Mouse (Mus musculus) kidney, postnatal 14 days (tissue): Measurements from ENCODE around the gene 4933406M09Rik.

Experiments used
- DNase-seq: peaks from one replicate; pipeline ENCODE4 v3.0.0; 2022; ENCODE audit warnings: mixed read lengths

4933406M09Rik gene

GRCm38 (mm10) chr1:134440437-134440836, 54.7 kb downstream of the 4933406M09Rik start:
- no peak for DNase-seq
